Mouse (Mus musculus): ENCODE data around the gene Gm43517.

Gm43517 gene

DNA sequence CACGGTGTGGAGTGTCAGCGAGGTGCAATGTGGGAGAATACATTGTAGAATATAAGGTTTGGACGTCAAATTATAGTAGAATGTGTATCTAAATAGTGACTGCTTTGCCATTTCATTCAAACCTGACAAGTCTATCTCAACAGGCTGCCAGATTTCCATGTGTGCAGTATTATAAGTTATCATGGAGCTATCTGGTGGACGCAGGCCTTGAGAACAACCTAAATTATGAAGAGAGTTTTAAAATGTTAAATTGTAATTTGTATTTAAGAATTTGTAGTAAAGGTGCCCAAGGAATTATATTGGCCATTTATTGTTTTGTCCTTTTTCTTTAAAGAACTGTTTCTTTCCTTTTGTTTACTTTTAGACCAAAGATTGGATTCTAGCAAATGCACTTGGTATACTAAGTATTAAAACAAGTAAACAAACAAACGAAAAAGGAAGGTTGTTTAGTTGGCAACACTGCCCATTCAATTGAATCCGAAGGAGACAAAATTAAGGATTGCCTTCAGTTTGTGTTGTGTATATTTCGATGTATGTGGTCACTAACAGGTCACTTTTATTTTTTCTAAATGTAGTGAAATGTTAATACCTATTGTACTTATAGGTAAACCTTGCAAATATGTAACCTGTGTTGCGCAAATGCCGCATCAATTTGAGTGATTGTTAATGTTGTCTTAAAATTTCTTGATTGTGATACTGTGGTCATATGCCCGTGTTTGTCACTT, 1.3 kb downstream of the Gm43517 start:
- CTCF ChIA-PET, result no interaction called here

DNA sequence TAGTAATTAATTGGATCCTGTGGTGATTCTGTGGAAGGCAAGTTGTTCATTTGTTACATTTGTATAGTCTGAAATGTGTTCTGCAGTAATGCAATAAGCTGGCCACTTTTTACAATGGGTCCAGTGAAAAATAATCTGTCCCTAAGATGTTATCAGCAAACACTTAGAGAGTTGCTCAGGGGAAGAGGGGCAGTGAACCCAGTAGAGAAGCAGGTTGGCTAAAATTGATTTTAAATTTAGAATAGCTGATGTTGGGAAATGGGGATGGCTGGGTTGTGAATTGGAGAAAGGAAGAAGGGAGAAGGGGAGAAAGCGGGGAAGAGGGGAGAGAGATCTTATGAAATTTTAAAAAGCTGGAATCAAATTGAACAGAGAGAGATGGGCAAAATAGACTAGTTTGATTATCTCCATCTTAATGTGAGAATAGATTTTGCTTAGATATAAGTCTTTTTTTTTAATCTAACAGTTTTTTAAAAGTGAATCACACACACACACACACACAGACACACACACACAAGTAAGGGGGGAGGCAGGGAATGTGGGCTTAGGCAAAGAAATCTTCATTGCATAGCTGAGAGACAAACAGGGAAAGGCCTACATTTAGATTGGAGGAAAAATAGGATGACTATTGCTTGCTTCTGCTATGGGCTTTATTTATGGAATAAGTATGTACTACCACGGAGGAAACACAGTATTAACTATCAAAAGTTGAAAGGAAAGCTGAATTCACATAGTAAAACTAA, 3.1 kb downstream of the Gm43517 start:
- CTCF ChIA-PET, result no interaction called here

GRCm38 (mm10) chr12:49389666-49390065, 4.7 kb downstream of the Gm43517 start:
- CTCF ChIA-PET, result no interaction called here

GRCm38 (mm10) chr12:49390257-49390656, 5.3 kb downstream of the Gm43517 start:
- CTCF ChIA-PET, result no interaction called here

DNA sequence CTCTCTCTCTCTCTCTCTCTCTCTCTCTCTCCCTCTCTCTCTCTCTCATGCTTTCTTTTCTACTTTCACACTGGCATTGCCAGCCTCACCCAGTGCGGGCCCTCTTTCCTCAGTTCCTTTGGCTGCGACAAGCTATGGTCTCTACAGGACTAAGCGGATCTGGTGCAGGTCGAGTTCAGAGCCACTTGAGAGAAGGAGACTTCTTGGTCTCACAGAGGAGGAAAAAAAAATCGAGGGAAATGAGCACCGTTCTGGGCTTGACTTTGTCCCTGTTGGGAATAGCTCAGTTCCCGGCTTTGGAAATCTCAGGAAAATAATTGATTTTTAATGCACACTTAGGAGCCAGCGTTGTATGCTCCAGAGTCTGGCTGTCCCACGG, 5.9 kb downstream of the Gm43517 start:
- CTCF ChIA-PET, result no interaction called here

DNA sequence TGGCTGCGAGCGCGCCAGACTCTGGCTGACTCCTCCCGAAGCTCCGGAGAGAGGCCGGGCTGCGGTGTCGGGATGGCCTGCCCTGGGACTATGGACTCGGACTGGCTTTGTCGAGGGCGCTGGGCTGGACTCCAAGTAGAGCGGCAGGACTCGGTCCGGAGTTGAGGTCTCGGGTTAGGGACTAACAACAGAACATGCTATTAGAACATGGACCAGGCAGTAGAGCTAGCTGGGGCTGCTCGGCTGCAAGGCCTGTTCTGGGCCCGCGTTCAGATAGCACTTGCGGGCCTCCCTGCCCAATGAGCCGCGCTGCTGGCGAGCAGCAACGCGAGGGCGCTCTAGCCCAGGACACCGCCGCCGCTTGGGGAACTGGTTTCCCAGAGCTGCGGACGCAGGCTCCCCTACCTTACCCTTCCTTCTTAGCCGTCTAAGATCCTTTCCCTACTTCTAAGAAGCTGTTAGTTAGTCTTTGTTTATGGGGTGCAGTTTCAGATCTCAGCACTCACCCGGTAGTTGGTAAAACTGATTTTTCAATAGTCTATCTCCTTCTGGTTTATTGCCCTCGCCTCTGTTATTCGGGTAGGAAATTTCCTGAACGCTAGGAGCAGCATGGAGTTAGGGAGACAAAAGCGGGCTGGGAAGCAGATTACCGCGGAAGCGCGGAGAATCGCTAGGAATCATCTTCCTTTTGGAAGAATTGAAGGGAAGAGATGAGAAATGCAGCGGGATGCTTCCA, 6.5 kb downstream of the Gm43517 start:
- CTCF ChIA-PET, result no interaction called here

DNA sequence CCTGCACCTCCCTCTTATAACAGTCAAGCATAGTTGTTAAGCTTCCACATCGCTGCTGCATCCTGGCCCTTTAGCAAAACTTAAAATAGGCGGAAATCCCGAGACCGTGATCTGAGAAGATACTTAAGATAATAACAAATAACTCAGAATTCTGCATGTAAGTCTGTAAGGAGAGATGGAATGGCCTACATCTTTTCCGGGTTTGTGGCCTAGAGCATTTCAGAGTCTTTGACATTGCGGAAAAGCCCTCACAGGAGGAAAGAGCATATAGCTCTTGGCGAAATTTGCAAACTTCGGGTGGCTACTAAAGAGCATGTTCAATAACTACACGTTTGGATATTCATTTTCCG, 7.0 kb downstream of the Gm43517 start:
- CTCF ChIA-PET, result no interaction called here

DNA sequence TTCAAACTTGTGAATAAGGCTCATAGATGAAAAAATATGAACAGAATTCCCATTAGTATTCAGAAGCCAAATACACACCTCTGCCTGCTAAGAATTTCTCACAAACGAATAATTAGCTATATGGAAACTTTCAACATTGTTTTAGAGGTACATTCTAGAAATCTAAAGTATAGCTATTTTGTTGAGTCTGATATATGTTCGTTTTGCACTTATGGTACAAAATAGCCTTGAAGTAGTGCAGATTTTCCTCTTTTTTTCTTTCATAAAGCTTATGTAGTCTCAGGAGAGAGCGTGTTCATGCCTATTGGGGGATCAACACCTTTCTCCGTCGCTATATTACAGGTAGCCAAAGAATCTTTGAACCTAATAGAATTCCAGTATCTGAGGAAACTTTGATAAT, 7.9 kb downstream of the Gm43517 start:
- CTCF ChIA-PET, result no interaction called here

DNA sequence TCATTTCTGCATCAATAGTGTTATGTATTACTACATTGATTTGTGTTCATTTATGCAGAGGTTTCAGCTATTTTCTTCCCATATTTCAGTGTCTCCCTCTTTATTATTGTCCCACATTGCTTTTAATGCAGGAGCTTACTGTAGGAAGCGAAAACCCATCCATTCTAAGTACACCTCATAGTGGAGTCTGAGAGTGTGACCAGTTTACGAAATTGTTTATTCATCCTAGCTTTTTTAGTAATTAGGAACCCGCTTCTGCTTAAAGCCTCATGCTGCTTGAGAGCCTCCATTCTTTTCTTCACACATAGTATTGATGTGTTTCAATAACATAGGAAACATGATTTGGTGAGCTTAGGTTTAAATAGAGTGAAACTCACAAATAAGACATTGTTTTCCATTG, 8.7 kb downstream of the Gm43517 start:
- CTCF ChIA-PET, result no interaction called here

- CTCF ChIA-PET, result no interaction called here
Measured at GRCm38 (mm10) chr12:49394181-49394580, 9.2 kb downstream of the Gm43517 start.

- CTCF ChIA-PET, result no interaction called here
Measured at GRCm38 (mm10) chr12:49394836-49395235, 9.9 kb downstream of the Gm43517 start.

GRCm38 (mm10) chr12:49395969-49396368, 11.0 kb downstream of the Gm43517 start:
- CTCF ChIA-PET, result no interaction called here

GRCm38 (mm10) chr12:49396776-49397175, 11.8 kb downstream of the Gm43517 start:
- CTCF ChIA-PET, result no interaction called here

GRCm38 (mm10) chr12:49397443-49398162, 12.6 kb downstream of the Gm43517 start:
- CTCF ChIA-PET, result no interaction called here

- CTCF ChIA-PET, result no interaction called here
Measured at GRCm38 (mm10) chr12:49398163-49398540, 13.2 kb downstream of the Gm43517 start.

DNA sequence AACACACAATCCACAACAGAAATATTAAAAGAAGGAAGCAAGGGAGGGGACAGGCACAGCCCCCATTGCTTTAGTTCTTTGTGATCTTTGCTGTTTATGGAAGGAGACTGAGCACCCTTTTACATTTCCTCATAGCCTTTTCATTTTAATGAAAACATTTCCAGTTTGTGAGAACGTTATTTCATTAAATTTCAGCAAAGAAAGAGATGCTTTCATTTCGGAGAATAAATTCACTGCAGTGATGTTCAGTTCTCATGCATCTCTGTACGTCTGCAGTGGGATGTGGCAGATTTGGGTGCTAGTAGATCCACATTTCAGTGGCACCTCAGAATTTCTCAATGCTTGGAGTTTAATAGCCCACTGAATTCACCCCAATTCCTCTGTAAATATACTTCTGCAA, 13.7 kb downstream of the Gm43517 start:
- CTCF ChIA-PET, result no interaction called here

DNA sequence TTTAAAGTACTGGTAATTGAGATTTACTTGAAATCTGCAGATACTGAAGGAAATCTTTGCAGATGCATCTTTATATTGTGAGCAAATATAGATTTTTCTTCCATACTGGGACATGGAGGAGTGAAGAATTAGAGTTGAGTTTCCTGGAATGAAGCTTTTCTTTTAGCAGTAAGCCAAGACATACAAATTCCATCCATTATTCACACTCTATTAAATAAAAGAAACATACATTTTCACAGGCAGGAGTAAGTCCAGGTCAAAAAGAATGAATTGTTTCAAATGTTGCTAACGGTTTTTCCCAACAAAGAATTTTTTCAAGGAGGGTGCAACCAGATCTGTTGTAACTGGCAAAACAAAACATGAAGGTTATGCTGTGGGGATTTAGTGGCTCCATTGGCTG, 14.6 kb downstream of the Gm43517 start:
- CTCF ChIA-PET, result no interaction called here

DNA sequence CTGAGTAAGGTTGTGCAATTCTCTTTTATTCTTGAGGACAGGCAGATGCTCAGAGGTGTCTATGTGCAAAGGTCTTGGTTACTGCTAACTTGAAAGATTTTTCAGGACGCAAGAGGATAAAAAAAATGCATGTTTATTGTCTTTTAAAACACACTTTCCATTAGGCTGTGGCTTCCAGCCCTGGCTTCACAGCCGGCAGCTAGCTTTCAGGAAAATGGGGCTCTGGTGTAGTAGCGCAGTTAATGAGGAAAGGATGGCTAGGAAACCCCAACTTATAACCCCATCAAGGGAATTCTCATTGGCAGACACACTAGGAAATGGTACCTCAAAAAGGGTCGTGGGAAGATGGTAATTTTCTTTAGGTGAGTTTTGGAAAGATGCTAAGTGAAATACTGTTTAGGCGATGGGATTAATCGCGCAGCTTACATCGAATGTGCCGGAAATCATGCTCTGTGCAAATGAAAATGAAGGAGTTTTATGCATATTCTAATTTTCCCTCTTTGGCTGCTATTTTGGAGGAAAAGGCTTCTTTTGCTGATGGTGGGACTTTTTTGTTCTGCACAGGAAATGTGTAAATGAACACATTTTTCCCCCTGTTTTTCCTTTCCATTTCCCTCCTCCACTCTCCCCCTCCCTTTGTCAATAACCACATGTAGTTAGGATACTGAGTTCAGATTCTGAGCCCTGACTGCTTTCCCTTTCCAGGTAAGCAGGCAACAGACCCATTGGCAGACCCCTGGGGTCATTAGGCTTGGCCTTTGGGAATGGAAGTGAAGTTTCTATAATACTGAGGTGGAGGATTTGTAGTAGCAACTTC, 15.3 kb downstream of the Gm43517 start:
- CTCF ChIA-PET, result no interaction called here

DNA sequence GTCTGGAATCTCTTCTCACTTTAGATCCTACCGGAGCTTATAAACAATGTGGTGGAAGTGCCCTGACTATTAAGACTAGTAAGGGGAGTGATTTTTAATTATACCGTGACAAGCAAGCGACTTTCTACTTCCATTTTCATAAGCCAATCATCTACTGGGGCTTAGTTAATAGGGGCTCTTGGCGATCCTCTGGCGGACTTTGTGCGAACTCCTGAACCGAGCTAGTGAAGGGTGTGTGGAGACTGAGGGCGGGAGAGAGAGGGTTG, 15.8 kb downstream of the Gm43517 start:
- CTCF ChIA-PET, result no interaction called here

- CTCF ChIA-PET, result no interaction called here
Measured at GRCm38 (mm10) chr12:49401119-49401795, 16.3 kb downstream of the Gm43517 start.

- CTCF ChIA-PET, result no interaction called here
Measured at GRCm38 (mm10) chr12:49401796-49402130, 16.8 kb downstream of the Gm43517 start.

DNA sequence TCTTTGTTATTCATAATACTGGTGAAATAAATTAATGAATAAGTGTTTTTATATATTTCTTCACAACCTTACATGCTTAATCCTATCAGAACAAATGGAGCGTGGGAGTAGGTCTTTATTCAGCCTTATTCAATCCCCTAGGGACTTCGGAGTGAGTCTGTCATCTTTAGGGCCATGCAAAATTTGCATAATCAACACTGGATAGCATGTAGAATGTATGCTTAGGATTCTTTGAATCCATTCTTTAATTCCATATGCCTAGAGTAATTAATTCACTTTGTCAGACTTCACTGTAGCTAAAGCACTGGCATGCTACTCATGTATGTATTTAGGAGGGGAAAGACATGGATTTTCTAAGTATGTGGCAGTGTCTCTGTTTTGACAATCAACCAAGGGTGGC, 24.9 kb downstream of the Gm43517 start:
- CTCF ChIA-PET, result no interaction called here

Measured in spleen, embryonic (tissue).